Mouse (Mus musculus): ENCODE results near the gene Trim24. TPM values are rescaled to one million over a fixed set of nuclear protein-coding genes. Genes with fewer than 3 reads are reported as not detected.
A peak's percentile ranks its signal among the peaks of the same experiment; 100 is the strongest.
"Not testable (repeated sequence)": the region's sequence is repeated elsewhere in the genome, so short reads cannot be mapped to it uniquely, and the experiment has no call there.

Gene Trim24
- 10 to 100 TPM; 23.7 to 56.6 (median 38.3) TPM for total RNA-seq (2022)

GRCm38 (mm10) chr6:37870245-37871136 is at the start of gene Trim24:
Trim24 (plus strand) TSS chr6:37870811.
- peak; percentile 91 for DNase-seq

GRCm38 (mm10) chr6:37821531-37822051 is 49.0 kb upstream of the Trim24 start:
- DNase-seq, result no peak

GRCm38 (mm10) chr6:37822390-37822789 is 48.2 kb upstream of the Trim24 start:
- DNase-seq, result no peak

GRCm38 (mm10) chr6:37823731-37824130 is 46.9 kb upstream of the Trim24 start:
- no peak for DNase-seq

- DNase-seq, result not testable (repeated sequence)
Measured at GRCm38 (mm10) chr6:37825331-37826115, 45.1 kb upstream of the Trim24 start.

GRCm38 (mm10) chr6:37828955-37829354 is 41.7 kb upstream of the Trim24 start:
- DNase-seq, result no peak

- no peak for DNase-seq
Measured at GRCm38 (mm10) chr6:37829631-37830030, 41.0 kb upstream of the Trim24 start.

GRCm38 (mm10) chr6:37833691-37834090 is 36.9 kb upstream of the Trim24 start:
- DNase-seq, result no peak

- not testable (repeated sequence) for DNase-seq
Measured at GRCm38 (mm10) chr6:37836951-37837565, 33.6 kb upstream of the Trim24 start.

- no peak for DNase-seq
Measured at GRCm38 (mm10) chr6:37842779-37843605, 27.6 kb upstream of the Trim24 start.

- no peak for DNase-seq
Measured at GRCm38 (mm10) chr6:37843647-37844273, 26.9 kb upstream of the Trim24 start.

- not testable (repeated sequence) for DNase-seq
Measured at GRCm38 (mm10) chr6:37844947-37845346, 25.7 kb upstream of the Trim24 start.

GRCm38 (mm10) chr6:37847531-37847930 is 23.1 kb upstream of the Trim24 start:
- DNase-seq, result not testable (repeated sequence)

GRCm38 (mm10) chr6:37851352-37851751 is 19.3 kb upstream of the Trim24 start:
- no peak for DNase-seq

GRCm38 (mm10) chr6:37853289-37853688 is 17.3 kb upstream of the Trim24 start:
- no peak for DNase-seq

GRCm38 (mm10) chr6:37855384-37855783 is 15.2 kb upstream of the Trim24 start:
- DNase-seq, result no peak

GRCm38 (mm10) chr6:37856300-37856699 is 14.3 kb upstream of the Trim24 start:
- DNase-seq, result not testable (repeated sequence)

GRCm38 (mm10) chr6:37857196-37857874 is 13.3 kb upstream of the Trim24 start:
- no peak for DNase-seq

- DNase-seq, result no peak
Measured at GRCm38 (mm10) chr6:37858126-37858525, 12.5 kb upstream of the Trim24 start.

- DNase-seq, result no peak
Measured at GRCm38 (mm10) chr6:37862893-37863292, 7.7 kb upstream of the Trim24 start.

Data from adrenal gland, adult 8-10 months (tissue).